Mouse (Mus musculus) liver, embryonic 14.5 days (tissue): ENCODE measurements around the gene Rell1. TPM values are rescaled to one million over a fixed set of nuclear protein-coding genes. Genes with fewer than 3 reads are reported as not detected.

Source experiments
- ATAC-seq: fragments of 200-750 bp; cut with Nextera tagmentation; 2 replicates; pipeline ENCODE4 v1.8.0; 2017; ENCODE audit warnings: moderate number of reproducible peaks, mild to moderate bottlenecking, moderate library complexity; ENCODE audit not compliant: insufficient read depth
- DNase-seq, 3 experiments: peaks; one replicate each; pipeline ENCODE4 v3.0.0-alpha.2; 2012 to 2013; ENCODE audit warnings: low read depth in 3 of 3, low spot score in 3 of 3
- H3K27ac ChIP-seq: fragments of 300-500 bp; sonication (generic); 2 replicates; pipeline ENCODE4 v1.5.1; 2014; ENCODE audit warnings: moderate library complexity, mild to moderate bottlenecking, control low read depth, inconsistent platforms
- H3K27me3 ChIP-seq: fragments of 300-500 bp; sonication (generic); 2 replicates; pipeline ENCODE4 v1.6.1; 2014; ENCODE audit warnings: mild to moderate bottlenecking, low read length, moderate library complexity; ENCODE audit not compliant: control insufficient read depth, insufficient read depth
- H3K36me3 ChIP-seq: fragments of 300-500 bp; sonication (generic); replicated peaks from 2 replicates; pipeline ENCODE4 v1.6.1; 2014; ENCODE audit warnings: low read depth; ENCODE audit not compliant: control insufficient read depth, insufficient read depth
- H3K4me1 ChIP-seq, 2 experiments: fragments of 200-500 bp in 1 of 2; fragments of 300-500 bp in 1 of 2; sonication (generic) in 1 of 2; replicated peaks; 2 replicates each; pipeline ENCODE4 v1.6.1; 2012 to 2014; ENCODE audit warnings: antibody characterized with exemption in 1 of 2, inconsistent platforms in 1 of 2, low read length in 1 of 2; ENCODE audit not compliant: control insufficient read depth in 2 of 2, insufficient read depth in 2 of 2
- H3K4me2 ChIP-seq: fragments of 300-500 bp; sonication (generic); 2 replicates; pipeline ENCODE4 v1.6.1; 2014; ENCODE audit warnings: low read depth, mild to moderate bottlenecking, control low read depth, moderate library complexity
- H3K4me3 ChIP-seq, 2 experiments: fragments of 200-500 bp in 1 of 2; fragments of 300-500 bp in 1 of 2; sonication (generic) in 1 of 2; 2 replicates each; pipeline ENCODE4 v1.5.1; 2012 to 2014; ENCODE audit warnings: low read depth in 2 of 2, low read length in 2 of 2, mild to moderate bottlenecking in 2 of 2, control low read depth in 1 of 2, inconsistent platforms in 1 of 2, moderate library complexity in 1 of 2; ENCODE audit not compliant: insufficient read depth in 1 of 2
- H3K9ac ChIP-seq: fragments of 300-500 bp; sonication (generic); replicated peaks from 2 replicates; pipeline ENCODE4 v1.6.1; 2014; ENCODE audit warnings: mild to moderate bottlenecking, control low read depth, moderate library complexity
- H3K9me3 ChIP-seq: fragments of 300-500 bp; sonication (generic); 2 replicates; pipeline ENCODE4 v1.6.1; 2016; ENCODE audit warnings: low read length, mixed read lengths; ENCODE audit not compliant: control insufficient read depth
- CTCF ChIP-seq: IDR thresholded peaks from 2 replicates; pipeline ENCODE4 v1.5.1; 2016; ENCODE audit warnings: antibody characterized with exemption, low read depth, control low read depth
- EP300 ChIP-seq: IDR thresholded peaks from 2 replicates; pipeline ENCODE4 v1.6.1; 2016; ENCODE audit warnings: antibody characterized with exemption, low read depth
- WGBS: fragments of 180-500 bp; shearing (Covaris S2); extraction: QIAGEN DNeasy Blood & Tissue Kit; methylation state at CpG from one replicate; pipeline ENCODE4 v1.1.7; 2014; ENCODE audit not compliant: insufficient replicate concordance; 5-methylcytosine and 5-hydroxymethylcytosine counted together
- polyA plus RNA-seq, 2 experiments: library from polyadenylated mRNA; depleted of rRNA in 1 of 2; stranded (reverse) in 1 of 2; unstranded in 1 of 2; fragments of >200 nt; fragmentation: Nextera tagmentation in 1 of 2; extraction: Ambion mirVana in 1 of 2; gene quantifications; 2 replicates each; pipeline versions ENCODE4 v1.2.1 to v1.2.3; 2012 to 2014

The Rell1 gene
- polyA plus RNA-seq, 2 experiments = 4.3 to 4.4 TPM

DNA sequence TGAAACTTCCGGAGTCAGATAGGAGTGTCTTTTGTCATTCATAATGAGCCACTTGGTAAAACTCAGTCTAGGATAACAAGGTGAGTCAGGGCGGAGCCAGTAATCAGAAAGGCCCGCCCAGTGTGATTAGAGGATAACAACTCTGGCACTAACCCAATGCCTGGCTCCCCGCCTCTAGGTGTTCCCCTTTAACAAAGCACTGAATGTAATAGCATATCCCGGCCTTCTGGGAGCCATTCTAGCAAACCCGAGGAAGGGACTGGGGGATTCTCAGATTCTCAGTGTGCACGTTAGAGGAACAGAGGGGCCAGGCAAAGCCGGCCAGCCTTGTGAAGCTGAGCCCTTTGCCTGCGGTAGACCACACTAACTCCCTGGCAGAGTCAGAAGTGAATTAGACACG, 35.9 kb downstream of the Rell1 start:
- no peak overlapping the region for H3K4me2 ChIP-seq
- 50% methylated on average over 10 of the region's 10 CpGs for WGBS
- no peak overlapping the region for H3K4me3 ChIP-seq
- H3K36me3 ChIP-seq = no peaks in the 10 kb centered on the region; the same call in 1 of the 2 replicates
- DNase-seq = no peak
- no peak for ATAC-seq
- no peaks in the 10 kb centered on the region for H3K27me3 ChIP-seq
- H3K9ac ChIP-seq = no peak overlapping the region
- H3K4me1 ChIP-seq = peaks cover 0 to 7% of the 10 kb centered on the region in 2 experiments; a peak in 2 of 4 replicates
- TF ChIP-seq CTCF = no peak
- no peaks in the 10 kb centered on the region for H3K9me3 ChIP-seq
- H3K27ac ChIP-seq = no peak overlapping the region

DNA sequence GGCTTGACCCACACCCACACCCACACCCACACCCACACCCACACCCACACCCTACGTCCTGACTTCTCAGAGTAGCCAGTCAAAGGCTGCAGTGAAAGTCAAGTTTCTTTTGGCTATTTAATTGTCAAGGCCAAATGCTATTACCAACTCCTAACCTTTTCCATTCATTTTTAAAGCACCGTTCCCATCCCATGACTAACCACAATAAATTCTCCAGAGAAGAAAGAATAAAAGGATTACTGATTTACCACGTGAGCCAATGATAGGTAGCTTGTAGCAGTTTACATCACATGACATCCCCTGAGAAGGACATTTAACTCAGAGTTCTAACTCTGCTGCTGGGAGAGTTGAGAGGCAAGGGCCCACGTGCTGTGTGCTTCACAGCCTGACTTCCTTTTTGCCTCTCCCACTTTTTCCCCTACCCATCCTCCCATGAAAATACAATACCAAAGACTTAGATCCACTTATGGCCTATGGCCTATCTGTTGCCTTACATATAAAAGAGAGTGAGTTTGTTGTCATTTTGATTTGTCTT, 37.8 kb downstream of the Rell1 start:
- no peaks in the 10 kb centered on the region; the same call in 1 of the 2 replicates for H3K36me3 ChIP-seq
- H3K27me3 ChIP-seq = no peaks in the 10 kb centered on the region
- H3K9ac ChIP-seq = no peak overlapping the region
- no peak for DNase-seq
- H3K9me3 ChIP-seq = no peaks in the 10 kb centered on the region
- H3K4me2 ChIP-seq = no peak overlapping the region
- H3K4me1 ChIP-seq = peaks cover 0 to 2% of the 10 kb centered on the region in 2 experiments; a peak in 2 of 4 replicates
- 51% methylated on average over 4 of the region's 4 CpGs for WGBS
- no peak for ATAC-seq
- no peak overlapping the region for H3K27ac ChIP-seq
- no peak overlapping the region for H3K4me3 ChIP-seq
- TF ChIP-seq EP300 (no peak), CTCF (no peak)

DNA sequence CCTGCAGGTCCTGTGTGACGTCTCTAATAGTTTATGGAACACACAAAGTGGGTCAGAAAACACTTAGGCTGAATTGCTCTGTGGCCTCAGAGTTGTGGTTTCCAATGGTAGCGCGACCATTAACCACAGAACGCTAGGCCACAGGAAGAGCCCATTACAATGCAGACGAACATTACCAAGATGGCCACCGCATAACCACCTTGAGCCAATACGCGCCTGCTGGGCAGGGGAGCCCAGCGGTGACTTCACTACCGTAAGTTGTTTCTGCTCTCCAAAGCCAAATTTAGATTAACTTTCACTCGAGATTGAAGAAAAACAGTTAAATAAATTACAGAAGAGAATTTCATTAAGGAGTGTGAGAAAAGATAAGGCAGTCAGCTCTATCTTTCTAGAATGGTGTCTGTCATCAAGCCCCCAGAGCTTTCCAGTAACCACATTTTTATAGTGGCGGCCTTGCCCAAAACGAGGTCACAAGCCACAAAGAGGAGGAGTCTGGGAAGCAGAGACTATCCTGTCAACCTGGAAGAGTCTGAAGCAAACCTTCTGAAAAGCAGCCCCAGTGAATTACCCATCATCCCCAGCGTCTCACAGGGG, 43.6 kb downstream of the Rell1 start:
- Histone ChIP-seq H3K4me3 (no peak overlapping the region), H3K4me1 (no peaks in the 10 kb centered on the region), H3K9me3 (no peaks in the 10 kb centered on the region), H3K9ac (no peak overlapping the region), H3K4me2 (no peak overlapping the region), H3K27me3 (no peaks in the 10 kb centered on the region), H3K36me3 (no peaks in the 10 kb centered on the region; the same call in 1 of the 2 replicates), H3K27ac (no peak overlapping the region)
- ATAC-seq (no peak), DNase-seq (no peak)
- WGBS = 28% methylated on average over 14 of the region's 14 CpGs
- TF ChIP-seq EP300 (no peak), CTCF (no peak)

DNA sequence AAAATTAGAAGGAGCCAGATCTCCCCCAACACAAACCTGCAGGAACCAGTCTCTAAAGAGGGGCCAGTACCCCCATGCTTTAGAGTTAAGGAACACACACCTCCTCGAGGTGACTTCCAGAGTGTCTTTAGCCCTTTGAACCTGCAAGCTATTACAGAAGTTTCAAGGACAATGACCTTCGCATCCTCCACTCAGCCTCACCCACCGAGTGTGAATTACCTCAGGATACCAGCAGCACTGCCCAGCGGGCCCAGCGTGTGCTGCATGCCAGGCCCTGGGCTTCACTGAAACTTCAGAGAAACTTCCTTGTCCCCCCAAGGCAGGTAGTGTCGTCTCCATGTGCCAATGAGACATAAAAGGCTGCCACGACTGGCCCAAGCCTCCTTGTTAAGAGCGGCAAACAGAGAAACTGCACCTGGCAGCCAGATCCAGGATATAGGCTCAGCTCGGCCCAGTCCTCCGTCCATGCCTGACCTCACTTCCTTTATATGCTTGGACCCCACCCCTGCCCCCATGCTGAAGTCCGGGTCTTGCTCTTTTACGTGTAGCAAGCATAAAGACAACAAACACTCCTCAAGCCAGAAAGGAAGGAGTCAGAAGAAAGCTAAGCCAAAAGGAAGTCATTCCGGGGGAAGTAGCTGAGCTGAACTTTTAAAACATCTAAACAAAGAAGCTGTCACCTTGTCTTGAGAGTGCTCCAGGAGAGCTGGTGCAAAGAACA, 45.2 kb downstream of the Rell1 start:
- H3K4me1 ChIP-seq = no peaks in the 10 kb centered on the region
- ATAC-seq (no peak), DNase-seq (no peak)
- no peak overlapping the region for H3K4me3 ChIP-seq
- H3K27ac ChIP-seq = no peak overlapping the region
- WGBS = 63% methylated on average over 13 of the region's 13 CpGs
- H3K27me3 ChIP-seq = no peaks in the 10 kb centered on the region
- TF ChIP-seq CTCF = no peak
- TF ChIP-seq EP300 = no peak
- H3K4me2 ChIP-seq = no peak overlapping the region
- no peaks in the 10 kb centered on the region for H3K36me3 ChIP-seq
- no peaks in the 10 kb centered on the region for H3K9me3 ChIP-seq
- H3K9ac ChIP-seq = no peak overlapping the region

DNA sequence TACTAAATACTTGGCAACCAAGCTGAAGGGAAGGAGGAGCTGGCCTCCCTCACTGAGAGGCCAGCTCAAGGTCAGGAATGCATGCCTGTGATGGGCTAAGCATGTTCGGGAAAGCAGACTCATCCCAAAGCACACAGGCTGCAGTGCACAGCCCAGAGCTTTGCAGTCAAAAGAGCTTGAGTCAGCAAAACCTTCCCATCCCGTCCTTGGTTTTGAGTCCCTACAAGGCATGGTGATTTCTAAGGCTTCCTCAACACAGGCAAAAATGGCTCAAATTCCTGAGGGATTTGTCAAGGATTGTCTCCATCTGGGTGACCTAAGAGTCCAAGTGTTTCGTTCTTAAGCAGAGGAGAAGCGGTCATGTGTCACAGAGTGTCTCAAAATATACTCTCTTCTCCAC, 50.5 kb downstream of the Rell1 start:
- no peak overlapping the region for H3K4me2 ChIP-seq
- WGBS = 64% methylated on average over 4 of the region's 4 CpGs
- no peaks in the 10 kb centered on the region for H3K36me3 ChIP-seq
- H3K27ac ChIP-seq = no peak overlapping the region
- TF ChIP-seq CTCF (no peak), EP300 (no peak)
- H3K9me3 ChIP-seq = no peaks in the 10 kb centered on the region
- 0 out of 4 replicates have a peak, but pooled peaks cover 0 to 2% of the 10 kb centered on the region in 2 experiments for H3K4me1 ChIP-seq
- H3K4me3 ChIP-seq = no peak overlapping the region
- DNase-seq (no peak), ATAC-seq (no peak)
- no peaks in the 10 kb centered on the region for H3K27me3 ChIP-seq
- H3K9ac ChIP-seq = no peak overlapping the region
